Mouse (Mus musculus): ENCODE results near the gene Pip5k1b.

DNA sequence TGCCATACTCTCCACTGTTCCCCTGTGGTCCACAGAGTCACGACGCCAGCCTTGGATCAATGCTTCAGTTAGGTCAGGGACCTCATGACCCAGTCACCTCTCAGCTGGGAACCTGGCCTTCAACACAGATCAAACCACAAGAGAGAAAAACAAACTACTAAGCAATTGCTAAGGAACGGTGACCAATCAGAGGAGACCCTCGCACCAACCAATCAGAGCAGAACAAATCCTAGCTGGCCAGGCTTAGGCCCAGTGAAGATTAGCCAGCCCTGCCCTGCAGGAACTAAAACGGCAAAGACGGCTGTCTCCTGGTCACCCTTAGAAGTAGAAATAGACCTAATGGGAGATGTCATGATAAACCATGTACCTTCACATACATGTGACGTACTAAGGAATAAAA, 284.3 kb downstream of the Pip5k1b start:
- no peak for TF ChIP-seq GATA1 (IDR thresholded peaks at IDR 0.05; ENCODE audit: low read length)
- TF ChIP-seq TAL1 (IDR thresholded peaks at IDR 0.05; ENCODE audit: low read length): no peak
